ENCODE assay signal across 8 mouse cellular contexts in genomic region chr10:68281775-68282106, GRCm38 (mm10). TPM values are rescaled to one million over a fixed set of nuclear protein-coding genes. Genes with fewer than 3 reads are reported as not detected.
A peak's percentile ranks its signal among the peaks of the same experiment; 100 is the strongest.
DNase-seq lines count a peak whose midpoint lies in the region; ATAC-seq and TF ChIP-seq lines count a peak whose summit lies in the region.

No protein-coding gene starts in this region.

- no peaks in the 10 kb centered on the region for H3K36me3 ChIP-seq in heart, embryonic 13.5 days
- H3K36me3 ChIP-seq in lung, embryonic 14.5 days (ENCODE audit: insufficient read depth) = no peaks in the 10 kb centered on the region
- H3K36me3 ChIP-seq in hindbrain, embryonic 15.5 days = no peaks in the 10 kb centered on the region
- H3K36me3 ChIP-seq in neural tube, embryonic 14.5 days (ENCODE audit: control insufficient read depth, insufficient read depth, low read length) = no peaks in the 10 kb centered on the region

- no peak for DNase-seq in heart, postnatal 36 days
- peak; percentile 32 for DNase-seq in lung, embryonic 14.5 days
- DNase-seq in lung, adult 18-20 months = no peak
- DNase-seq in ovary, adult 18-20 months (ENCODE audit: low spot score) = no peak
- no peak for DNase-seq in cerebellum, adult 18-20 months

- H3K4me1 ChIP-seq in heart, embryonic 13.5 days = peaks cover 20% of the 10 kb centered on the region
- H3K4me1 ChIP-seq in lung, embryonic 14.5 days (ENCODE audit: insufficient read depth) = 0 out of 2 replicates have a peak, but pooled peaks cover 4% of the 10 kb centered on the region
- peaks cover 30% of the 10 kb centered on the region for H3K4me1 ChIP-seq in hindbrain, embryonic 15.5 days (replicated peaks)
- H3K4me1 ChIP-seq in neural tube, embryonic 14.5 days (ENCODE audit: control insufficient read depth, insufficient read depth, low read length) = peaks cover 14% of the 10 kb centered on the region

- intact Hi-C loops in heart, postnatal 36 days (cut with DNase I) = loop anchor here (2.0 to 5.0 kb wide), 3 partner anchors 135 to 419 kb away; no protein-coding TSS in a partner anchor

- no peaks in the 10 kb centered on the region for H3K9me3 ChIP-seq in heart, embryonic 13.5 days
- no peaks in the 10 kb centered on the region for H3K9me3 ChIP-seq in lung, embryonic 14.5 days (ENCODE audit: low read depth, low read length)
- H3K9me3 ChIP-seq in hindbrain, embryonic 15.5 days = no peaks in the 10 kb centered on the region
- H3K9me3 ChIP-seq in neural tube, embryonic 14.5 days (ENCODE audit: control insufficient read depth, low read length) = no peaks in the 10 kb centered on the region

- H3K4me3 ChIP-seq in heart, embryonic 13.5 days = no peak overlapping the region
- no peak overlapping the region for H3K4me3 ChIP-seq in lung, embryonic 14.5 days (ENCODE audit: low read depth, low read length)
- H3K4me3 ChIP-seq in hindbrain, embryonic 15.5 days = no peak overlapping the region
- no peak overlapping the region for H3K4me3 ChIP-seq in neural tube, embryonic 14.5 days (ENCODE audit: low read depth, low read length)

- no peaks in the 10 kb centered on the region for H3K27me3 ChIP-seq in heart, embryonic 13.5 days (replicated peaks)
- H3K27me3 ChIP-seq in lung, embryonic 14.5 days (ENCODE audit: insufficient read depth, low read length) = no peaks in the 10 kb centered on the region
- H3K27me3 ChIP-seq in hindbrain, embryonic 15.5 days = no peaks in the 10 kb centered on the region
- no peaks in the 10 kb centered on the region for H3K27me3 ChIP-seq in neural tube, embryonic 14.5 days (ENCODE audit: control insufficient read depth, insufficient read depth, low read length)

- WGBS in heart, embryonic 13.5 days = 48% methylated on average over 3 of the region's 3 CpGs
- 18% methylated on average over 3 of the region's 3 CpGs for WGBS in lung, embryonic 14.5 days
- WGBS in hindbrain, embryonic 15.5 days = 27% methylated on average over 3 of the region's 3 CpGs
- 7% methylated on average over 3 of the region's 3 CpGs for WGBS in neural tube, embryonic 14.5 days

- H3K9ac ChIP-seq in heart, embryonic 13.5 days = no peak overlapping the region
- H3K9ac ChIP-seq in lung, embryonic 14.5 days = no peak overlapping the region
- no peak overlapping the region for H3K9ac ChIP-seq in hindbrain, embryonic 15.5 days
- no peak overlapping the region for H3K9ac ChIP-seq in neural tube, embryonic 14.5 days (replicated peaks; ENCODE audit: low read depth, low read length)

- H3K27ac ChIP-seq in heart, embryonic 13.5 days (replicated peaks) = peak overlapping the region; percentile 87
- no peak overlapping the region; the same call in 1 of the 2 replicates for H3K27ac ChIP-seq in lung, embryonic 14.5 days (ENCODE audit: low read depth)
- peak overlapping the region; percentile 14; the same call in 1 of the 2 replicates for H3K27ac ChIP-seq in hindbrain, embryonic 15.5 days (replicated peaks)
- no peak overlapping the region for H3K27ac ChIP-seq in neural tube, embryonic 14.5 days (ENCODE audit: low read depth, low read length)

- H3K4me2 ChIP-seq in heart, embryonic 13.5 days = no peak overlapping the region
- no peak overlapping the region for H3K4me2 ChIP-seq in lung, embryonic 14.5 days
- peak overlapping the region; percentile 69; the same call in 1 of the 2 replicates for H3K4me2 ChIP-seq in hindbrain, embryonic 15.5 days
- H3K4me2 ChIP-seq in neural tube, embryonic 14.5 days (ENCODE audit: low read depth, low read length) = no peak overlapping the region; the same call in 1 of the 2 replicates

- no peak for TF ChIP-seq CTCF in lung, embryonic 14.5 days (IDR thresholded peaks at IDR 0.05; ENCODE audit: low read depth)

- no peak for ATAC-seq in heart, embryonic 13.5 days (ENCODE audit: extremely low read depth, insufficient number of reproducible peaks, low FRiP score, low TSS enrichment)
- no peak for ATAC-seq in lung, embryonic 14.5 days (ENCODE audit: insufficient read depth)
- ATAC-seq in hindbrain, embryonic 15.5 days (ENCODE audit: low FRiP score, low read depth) = no peak; the same call in 1 of the 2 replicates
- 0 out of 2 replicates have a peak, but pooled peaks have one; percentile 9 for ATAC-seq in neural tube, embryonic 14.5 days (ENCODE audit: low read depth)

RNA-seq across cellular contexts. Expression of gene Arid5b, which starts 3.2 kb away (rescaled TPM):
- 17.9 and 19.6 TPM in 2 replicates for polyA plus RNA-seq in heart, embryonic 13.5 days (2015; fragmentation: Nextera tagmentation; extraction: Ambion mirVana)
- total RNA-seq in heart, postnatal 36 days (2021) = 10 to 100 TPM; 23.2 to 33.8 TPM
- polyA plus RNA-seq in lung, embryonic 14.5 days (2014; fragmentation: Nextera tagmentation; extraction: Ambion mirVana) = 41.2 and 41.6 TPM in 2 replicates
- polyA plus RNA-seq in hindbrain, embryonic 15.5 days (2015; fragmentation: Nextera tagmentation; extraction: Ambion mirVana) = 16.4 and 17.4 TPM in 2 replicates
- 24.9 and 26.2 TPM in 2 replicates for polyA plus RNA-seq in neural tube, embryonic 14.5 days (2014; fragmentation: Nextera tagmentation; extraction: Ambion mirVana)

Comparison
In these comparisons a context has a peak if more than half of its experiments do, and no peak if none do; other contexts are left out.
1. H3K27ac ChIP-seq: peak in heart, embryonic 13.5 days (single experiment) and hindbrain, embryonic 15.5 days (single experiment); none in lung, embryonic 14.5 days (single experiment) and neural tube, embryonic 14.5 days (single experiment).